Mouse (Mus musculus) CH12.LX (cell line): ENCODE measurements around the gene Ppm1m. TPM values are rescaled to one million over a fixed set of nuclear protein-coding genes. Genes with fewer than 3 reads are reported as not detected.

Experiments
- DNase-seq: peaks from one replicate; pipeline ENCODE4 v3.0.0-alpha.2; 2013; ENCODE audit errors: extremely low read depth
- H3K27ac ChIP-seq: 2 replicates; pipeline ENCODE4 v1.5.1; 2012; ENCODE audit warnings: low read depth, mild to moderate bottlenecking, control low read depth, moderate library complexity; ENCODE audit not compliant: insufficient read depth
- H3K27me3 ChIP-seq: replicated peaks from 2 replicates; pipeline ENCODE3; 2012; ENCODE audit warnings: inconsistent platforms
- H3K36me3 ChIP-seq, 2 experiments: replicated peaks in 1 of 2; 2 replicates each; pipeline versions ENCODE3 to v1.6.1; 2012; ENCODE audit warnings: inconsistent platforms in 1 of 2, low read length in 1 of 2, mild to moderate bottlenecking in 1 of 2, mixed read lengths in 1 of 2, moderate library complexity in 1 of 2; ENCODE audit not compliant: control insufficient read depth in 1 of 2, insufficient read depth in 1 of 2
- H3K4me1 ChIP-seq, 2 experiments: 2 replicates each; pipeline ENCODE4 v1.6.1; 2012; ENCODE audit warnings: inconsistent platforms in 1 of 2, moderate library complexity in 1 of 2; ENCODE audit not compliant: insufficient read depth in 2 of 2, control insufficient read depth in 1 of 2
- H3K4me2 ChIP-seq: 2 replicates; pipeline ENCODE4 v1.6.1; 2012; ENCODE audit warnings: low read depth, mild to moderate bottlenecking, control low read depth; ENCODE audit not compliant: poor library complexity, insufficient read depth, severe bottlenecking
- H3K4me3 ChIP-seq, 3 experiments: fragments of 150-350 bp in 1 of 3; sonication (generic) in 1 of 3; replicated peaks in 1 of 3; 2 replicates each; pipeline versions ENCODE3 to v1.5.1; 2011 to 2012; ENCODE audit warnings: low read depth in 2 of 3, low read length in 2 of 3, mild to moderate bottlenecking in 2 of 3, moderate library complexity in 2 of 3, control low read depth in 1 of 3, improper control_type of control experiment in 1 of 3, inconsistent platforms in 1 of 3, mixed read lengths in 1 of 3; ENCODE audit not compliant: poor library complexity in 1 of 3
- H3K79me2 ChIP-seq: replicated peaks from 2 replicates; pipeline ENCODE4 v1.6.1; 2012; ENCODE audit warnings: mild to moderate bottlenecking, moderate library complexity; ENCODE audit not compliant: control insufficient read depth, poor library complexity, insufficient read depth, severe bottlenecking; ENCODE audit errors: extremely low read depth
- H3K9ac ChIP-seq: 2 replicates; pipeline ENCODE4 v1.6.1; 2012; ENCODE audit warnings: low read depth, mild to moderate bottlenecking, control low read depth, moderate library complexity; ENCODE audit not compliant: insufficient read depth
- H3K9me3 ChIP-seq: replicated peaks from 2 replicates; pipeline ENCODE3; 2012; ENCODE audit warnings: low read length, inconsistent platforms, mixed read lengths
- CHD2 ChIP-seq: IDR thresholded peaks from 2 replicates; pipeline ENCODE4 v1.6.1; 2011; ENCODE audit warnings: low read length, improper control_type of control experiment
- GABPA ChIP-seq: IDR thresholded peaks from 2 replicates; pipeline ENCODE4 v1.6.1; 2012; ENCODE audit warnings: low read depth, low read length, improper control_type of control experiment, inconsistent platforms; ENCODE audit not compliant: insufficient replicate concordance
- IRF4 ChIP-seq: IDR thresholded peaks from 2 replicates; pipeline ENCODE4 v1.6.1; 2014; ENCODE audit warnings: low read depth, mild to moderate bottlenecking, inconsistent platforms, low read length, improper control_type of control experiment
- MEF2A ChIP-seq: IDR thresholded peaks from 2 replicates; pipeline ENCODE4 v1.6.1; 2014; ENCODE audit warnings: low read depth, mild to moderate bottlenecking, inconsistent platforms, low read length, improper control_type of control experiment, borderline replicate concordance
- MXI1 ChIP-seq: IDR thresholded peaks from 2 replicates; pipeline ENCODE4 v1.6.1; 2011; ENCODE audit warnings: mild to moderate bottlenecking, low read depth, low read length, improper control_type of control experiment
- PAX5 ChIP-seq: IDR thresholded peaks from 2 replicates; pipeline ENCODE4 v1.6.1; 2012; ENCODE audit warnings: low read length, inconsistent platforms, mixed read lengths
- RCOR1 ChIP-seq: conservative IDR thresholded peaks from 2 replicates; pipeline ENCODE4 v1.6.1; 2012; ENCODE audit warnings: low read depth, mild to moderate bottlenecking, inconsistent platforms, low read length, improper control_type of control experiment
- SIN3A ChIP-seq: IDR thresholded peaks from 2 replicates; pipeline ENCODE4 v1.6.1; 2012; ENCODE audit warnings: low read length, improper control_type of control experiment, inconsistent platforms
- TBP ChIP-seq: conservative IDR thresholded peaks from 2 replicates; pipeline ENCODE4 v1.6.1; 2011; ENCODE audit warnings: low read depth, low read length, improper control_type of control experiment
- TCF12 ChIP-seq: IDR thresholded peaks from 2 replicates; pipeline ENCODE4 v1.6.1; 2014; ENCODE audit warnings: low read depth, mild to moderate bottlenecking, inconsistent platforms, low read length, improper control_type of control experiment
- UBTF ChIP-seq: IDR thresholded peaks from 2 replicates; pipeline ENCODE4 v1.6.1; 2012; ENCODE audit warnings: low read depth, mild to moderate bottlenecking, inconsistent platforms, low read length, improper control_type of control experiment, moderate library complexity
- USF1 ChIP-seq: IDR thresholded peaks from 2 replicates; pipeline ENCODE4 v1.6.1; 2014; ENCODE audit warnings: low read depth, mild to moderate bottlenecking, inconsistent platforms, low read length, improper control_type of control experiment
- USF2 ChIP-seq: conservative IDR thresholded peaks from 2 replicates; pipeline ENCODE4 v1.6.1; 2011; ENCODE audit warnings: low read depth, low read length, improper control_type of control experiment
- ZC3H11A ChIP-seq: IDR thresholded peaks from 2 replicates; pipeline ENCODE4 v1.6.1; 2012; ENCODE audit warnings: low read depth, mild to moderate bottlenecking, inconsistent platforms, low read length, improper control_type of control experiment
- ZMIZ1 ChIP-seq: IDR thresholded peaks from 2 replicates; pipeline ENCODE4 v1.6.1; 2012; ENCODE audit warnings: low read depth, mild to moderate bottlenecking, inconsistent platforms, low read length, improper control_type of control experiment
- dilution Hi-C: fragments of 300-500 bp; cut with MboI; formaldehyde crosslinking; loops from 2 replicates; pipeline ENCODE4 v1.14.3; 2020; ENCODE audit warnings: low sequenced_read_pairs; ENCODE audit not compliant: extremely low pct_unique_long_range_greater_than_20kb, extremely low pct_ligation_motif_present
- in situ Hi-C: fragments of 300-500 bp; cut with MboI; formaldehyde crosslinking; loops from 3 replicates; pipeline ENCODE4 v1.14.3; 2019; ENCODE audit warnings: low sequenced_read_pairs, low pct_ligation_motif_present, low pct_unique_long_range_greater_than_20kb, mixed read lengths
- polyA plus RNA-seq: library from polyadenylated mRNA; unstranded; fragments of >175 nt; gene quantifications from 2 replicates; pipeline ENCODE4 v1.2.1, GENCODE M21; 2012; ENCODE audit warnings: low read depth; ENCODE audit not compliant: insufficient read length
- total RNA-seq, 2 experiments: library from RNA; depleted of rRNA; stranded (reverse); fragments of 300-350 nt in 1 of 2; fragments of >200 nt in 1 of 2; gene quantifications; 2 replicates each; pipeline ENCODE4 v1.2.3; 2012 to 2014

The Ppm1m gene
- total and polyA plus RNA-seq, 3 experiments = 54.7 to 111 (median 86.0) TPM

DNA sequence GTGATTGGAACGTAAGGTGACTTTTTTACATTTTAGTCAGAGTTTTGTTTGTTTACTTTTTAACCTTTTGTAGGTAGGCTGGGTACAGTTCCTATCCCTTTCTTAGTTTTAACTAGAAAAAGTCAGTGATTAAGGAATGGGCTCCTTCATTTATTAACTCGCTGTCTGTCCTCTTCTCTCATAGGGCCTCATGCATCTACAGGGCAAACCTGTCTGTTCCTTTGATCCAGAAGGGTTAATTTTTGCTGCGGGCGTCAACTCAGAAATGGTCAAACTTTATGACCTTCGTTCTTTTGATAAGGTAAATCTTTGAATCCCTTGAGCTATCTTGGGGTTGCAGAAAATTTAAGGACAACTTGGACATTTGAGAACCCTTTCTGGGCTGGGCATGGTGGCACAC lies 15.6 kb downstream of the Ppm1m start:
- no peak overlapping the region for H3K4me2 ChIP-seq
- H3K79me2 ChIP-seq = peaks cover 19% of the 10 kb centered on the region
- H3K9ac ChIP-seq = no peak overlapping the region
- H3K27ac ChIP-seq = no peak overlapping the region
- in situ Hi-C loops = no loop called here
- H3K4me1 ChIP-seq = no peaks in the 10 kb centered on the region
- peaks cover 80 to 98% of the 10 kb centered on the region in 2 experiments for H3K36me3 ChIP-seq
- no peak for TF ChIP-seq USF2
- no peak for TF ChIP-seq SIN3A
- H3K9me3 ChIP-seq = no peaks in the 10 kb centered on the region
- DNase-seq = no peak
- dilution Hi-C loops = no loop called here
- no peak overlapping the region for H3K4me3 ChIP-seq
- H3K27me3 ChIP-seq = no peaks in the 10 kb centered on the region

DNA sequence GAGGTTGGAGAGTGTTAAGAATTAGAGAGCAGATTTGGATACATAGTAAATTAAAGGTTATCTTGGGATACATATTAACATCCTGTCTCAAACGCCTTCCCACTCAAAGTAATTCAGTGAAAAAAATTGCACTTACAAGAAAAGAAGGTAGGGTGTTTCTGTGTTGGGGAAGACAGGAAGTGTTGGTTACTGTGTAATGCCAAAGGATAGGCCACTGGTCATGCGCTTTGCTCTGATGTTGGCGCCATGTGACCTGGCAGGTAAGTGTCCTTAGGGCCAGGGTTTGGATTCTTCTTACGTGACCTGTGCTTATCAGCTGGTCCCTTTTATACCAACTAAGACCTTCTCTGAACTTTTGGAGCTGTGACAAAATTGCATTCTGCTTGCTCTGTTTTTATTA lies 17.4 kb downstream of the Ppm1m start:
- dilution Hi-C loops = no loop called here
- H3K36me3 ChIP-seq = peaks cover 76 to 98% of the 10 kb centered on the region in 2 experiments

DNA sequence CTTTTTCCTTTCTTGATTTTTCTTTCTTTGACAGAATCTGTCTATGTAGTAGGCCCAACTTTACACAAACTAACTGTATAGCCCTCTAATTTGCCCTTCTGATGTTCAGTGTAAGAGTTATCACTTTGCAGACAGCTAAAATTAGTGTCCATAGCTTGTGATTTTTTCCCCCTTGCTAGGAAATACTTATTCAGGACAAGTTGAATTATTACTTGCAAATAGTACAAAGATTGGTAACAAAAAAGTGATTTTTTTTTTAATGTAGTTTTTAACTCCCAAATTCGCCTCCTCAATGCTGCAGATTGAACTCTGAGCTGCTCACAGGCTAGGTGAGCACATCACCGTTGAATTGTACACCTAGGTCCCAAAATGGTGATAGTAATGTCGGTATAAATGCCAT lies 19.6 kb downstream of the Ppm1m start:
- Histone ChIP-seq H3K9me3 (no peaks in the 10 kb centered on the region), H3K27me3 (no peaks in the 10 kb centered on the region), H3K9ac (no peak overlapping the region), H3K4me3 (no peak overlapping the region), H3K79me2 (peaks cover 57% of the 10 kb centered on the region), H3K4me2 (no peak overlapping the region), H3K4me1 (peaks cover 0 to 16% of the 10 kb centered on the region in 2 experiments; a peak in 2 of 4 replicates), H3K27ac (no peak overlapping the region), H3K36me3 (peaks cover 70 to 93% of the 10 kb centered on the region in 2 experiments)
- in situ Hi-C loops (no loop called here), dilution Hi-C loops (no loop called here)
- TF ChIP-seq USF1 = no peak
- no peak for TF ChIP-seq SIN3A
- TF ChIP-seq MXI1 = no peak
- no peak for TF ChIP-seq ZC3H11A
- TF ChIP-seq TCF12 = no peak
- TF ChIP-seq RCOR1 = no peak
- DNase-seq = no peak

More for the DNA sequence above, 17.4 kb downstream of the Ppm1m start:
- TF ChIP-seq RCOR1 = no peak
- no peak for TF ChIP-seq TBP
- TF ChIP-seq IRF4 = no peak
- no peak for TF ChIP-seq PAX5
- no peak for TF ChIP-seq GABPA
- TF ChIP-seq MEF2A = no peak
- TF ChIP-seq ZMIZ1 = no peak
- no peak for TF ChIP-seq CHD2
- TF ChIP-seq UBTF = no peak
- H3K4me3 ChIP-seq = no peak overlapping the region
- no peak overlapping the region for H3K9ac ChIP-seq
- no peak overlapping the region for H3K4me2 ChIP-seq
- H3K27me3 ChIP-seq = no peaks in the 10 kb centered on the region
- no peak overlapping the region for H3K27ac ChIP-seq
- no peaks in the 10 kb centered on the region for H3K4me1 ChIP-seq
- H3K79me2 ChIP-seq = peaks cover 35% of the 10 kb centered on the region
- in situ Hi-C loops = no loop called here
- DNase-seq = no peak
- H3K9me3 ChIP-seq = no peaks in the 10 kb centered on the region
